In the genomic region with DNA sequence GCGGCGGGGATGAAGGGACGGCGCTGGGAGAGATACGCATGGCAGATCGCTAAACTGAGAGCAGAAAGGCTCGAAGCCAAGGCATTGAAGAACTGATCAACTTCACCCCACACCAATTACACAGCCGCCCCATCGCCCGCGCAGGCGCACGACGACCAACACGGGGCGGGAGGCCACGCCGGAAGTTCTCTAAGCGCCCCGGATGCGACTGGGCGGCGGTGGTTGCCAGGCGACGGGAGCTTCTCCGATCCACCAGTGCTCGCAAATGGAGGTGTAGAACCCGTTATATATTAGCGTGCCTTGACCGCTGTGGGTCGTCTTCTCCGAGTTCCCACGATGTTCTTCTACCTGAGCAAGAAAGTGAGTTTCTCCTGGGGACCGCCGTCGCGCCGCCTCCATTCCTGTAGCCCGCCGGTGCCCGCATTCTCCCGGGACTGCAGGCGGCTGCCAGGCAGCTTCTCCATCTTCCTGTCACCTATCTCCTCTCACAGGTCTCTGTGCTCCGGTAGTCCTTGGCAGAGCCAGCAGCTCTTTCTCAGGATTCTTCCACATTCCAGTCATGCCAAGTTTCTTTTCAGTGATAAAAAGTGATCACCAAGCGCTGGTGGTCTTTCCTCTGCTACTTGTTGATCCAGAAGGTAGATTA, we compare ENCODE assay signal across 8 mouse cellular contexts. TPM values are rescaled to one million over a fixed set of nuclear protein-coding genes. Genes with fewer than 3 reads are reported as not detected.
DNase-seq lines count a peak whose midpoint lies in the region; ATAC-seq and TF ChIP-seq lines count a peak whose summit lies in the region.

A gene (plus strand): TSS at position 73 of the 646 bp plus-strand sequence.

- peak; percentile 96 for DNase-seq in brain, embryonic 14.5 days (ENCODE audit: low read depth)
- DNase-seq in heart, embryonic 10.5 days (ENCODE audit: low spot score) = peak; percentile 88
- peak; percentile 94 for DNase-seq in midbrain, postnatal 0 days (ENCODE audit: low spot score)
- peak; percentile 67 to 94 for DNase-seq in spleen, postnatal 10 days (ENCODE audit: low spot score in 2 of 2)

- peak within 1 kb of the TSS; percentile 67 for H3ac ChIP-seq in C2C12 (ENCODE audit: control insufficient read depth, insufficient read length, low read depth)

- peaks cover 2% of the 10 kb centered on the region for H3K79me3 ChIP-seq in C2C12 (ENCODE audit: low read depth)

- under 1% methylated on average over 45 of the region's 45 CpGs for WGBS in heart, embryonic 10.5 days
- WGBS in kidney, embryonic 15.5 days = under 1% methylated on average over 45 of the region's 45 CpGs
- under 1% methylated on average over 45 of the region's 45 CpGs for WGBS in limb, embryonic 15.5 days
- whole genome bisulfite sequencing in midbrain, postnatal 0 days = under 1% methylated on average over 44 of the region's 45 CpGs

- TF ChIP-seq POLR2A in brain, embryonic 14.5 days (IDR thresholded peaks at IDR 0.05; ENCODE audit: borderline replicate concordance, extremely low read depth, insufficient read depth, insufficient read length, poor library complexity, severe bottlenecking) = peak; percentile 72; the same call in 1 of the 2 replicates

- peak within 1 kb of the TSS; percentile 82 for H3K4me2 ChIP-seq in kidney, embryonic 15.5 days
- peak within 1 kb of the TSS; percentile 75 for H3K4me2 ChIP-seq in limb, embryonic 15.5 days
- peak within 1 kb of the TSS; percentile 69 for H3K4me2 ChIP-seq in midbrain, postnatal 0 days (ENCODE audit: low read depth, low read length, poor library complexity, severe bottlenecking)

- H3K27ac ChIP-seq in heart, embryonic 10.5 days = peak within 1 kb of the TSS; percentile 83
- 0 out of 2 replicates have a peak within 1 kb of the TSS, but pooled peaks have one; percentile 45 for H3K27ac ChIP-seq in kidney, embryonic 15.5 days
- peak within 1 kb of the TSS; percentile 82 for H3K27ac ChIP-seq in limb, embryonic 15.5 days
- peak within 1 kb of the TSS; percentile 75 for H3K27ac ChIP-seq in midbrain, postnatal 0 days (ENCODE audit: low read depth, low read length)

- peaks cover 11% of the 10 kb centered on the region for H3K4me1 ChIP-seq in heart, embryonic 10.5 days
- peaks cover 20% of the 10 kb centered on the region for H3K4me1 ChIP-seq in kidney, embryonic 15.5 days
- peaks cover 22% of the 10 kb centered on the region for H3K4me1 ChIP-seq in limb, embryonic 15.5 days
- peaks cover 6% of the 10 kb centered on the region; the same call in 1 of the 2 replicates for H3K4me1 ChIP-seq in midbrain, postnatal 0 days (ENCODE audit: insufficient read depth, low read length)

- no peaks in the 10 kb centered on the region for H3K27me3 ChIP-seq in C2C12 (ENCODE audit: control insufficient read depth, insufficient read depth, insufficient read length)
- no peaks in the 10 kb centered on the region for H3K27me3 ChIP-seq in heart, embryonic 10.5 days (ENCODE audit: insufficient read depth, poor library complexity, severe bottlenecking)
- H3K27me3 ChIP-seq in kidney, embryonic 15.5 days = peaks cover 8% of the 10 kb centered on the region
- no peaks in the 10 kb centered on the region for H3K27me3 ChIP-seq in limb, embryonic 15.5 days
- H3K27me3 ChIP-seq in midbrain, postnatal 0 days (ENCODE audit: insufficient read depth, low read length) = no peaks in the 10 kb centered on the region

- TF ChIP-seq CTCF in C2C12 (IDR thresholded peaks at IDR 0.05; ENCODE audit: control insufficient read depth, insufficient read depth, insufficient read length) = no peak
- TF ChIP-seq CTCF in brain, embryonic 14.5 days (IDR thresholded peaks at IDR 0.05; ENCODE audit: borderline replicate concordance, extremely low read depth, insufficient read depth, insufficient read length) = no peak
- no peak for TF ChIP-seq CTCF in midbrain, postnatal 0 days (IDR thresholded peaks at IDR 0.05)

- ATAC-seq in erythroblast, adult 5-6 weeks (replicated peaks; ENCODE audit: low FRiP score, poor library complexity, severe bottlenecking) = peak; percentile 93
- peak; percentile 92 for ATAC-seq in kidney, embryonic 15.5 days (replicated peaks; ENCODE audit: low FRiP score)
- ATAC-seq in limb, embryonic 15.5 days (ENCODE audit: insufficient number of reproducible peaks, low FRiP score, low TSS enrichment, low read depth) = peak; percentile 80; the same call in 1 of the 2 replicates
- peak; percentile 98 for ATAC-seq in midbrain, postnatal 0 days (ENCODE audit: low FRiP score)

- peak within 1 kb of the TSS; percentile 58 for H3K9ac ChIP-seq in kidney, embryonic 15.5 days
- peak within 1 kb of the TSS; percentile 52 for H3K9ac ChIP-seq in limb, embryonic 15.5 days
- peak within 1 kb of the TSS; percentile 51 for H3K9ac ChIP-seq in midbrain, postnatal 0 days (replicated peaks; ENCODE audit: low read length, poor library complexity, severe bottlenecking)

- peak within 1 kb of the TSS; percentile 58 for H3K4me3 ChIP-seq in C2C12 (ENCODE audit: insufficient read depth, poor library complexity, severe bottlenecking)
- peak within 1 kb of the TSS; percentile 68 for H3K4me3 ChIP-seq in heart, embryonic 10.5 days
- peak within 1 kb of the TSS; percentile 76 for H3K4me3 ChIP-seq in kidney, embryonic 15.5 days (replicated peaks)
- H3K4me3 ChIP-seq in limb, embryonic 15.5 days = peak within 1 kb of the TSS; percentile 69
- peak within 1 kb of the TSS; percentile 66 for H3K4me3 ChIP-seq in midbrain, postnatal 0 days (ENCODE audit: low read depth, low read length)

- peaks cover 5% of the 10 kb centered on the region for H3K36me3 ChIP-seq in C2C12 (ENCODE audit: control insufficient read depth, insufficient read depth)
- peaks cover 5% of the 10 kb centered on the region; the same call in 1 of the 2 replicates for H3K36me3 ChIP-seq in heart, embryonic 10.5 days
- peaks cover 6% of the 10 kb centered on the region for H3K36me3 ChIP-seq in kidney, embryonic 15.5 days
- H3K36me3 ChIP-seq in limb, embryonic 15.5 days = no peaks in the 10 kb centered on the region
- peaks cover 5% of the 10 kb centered on the region for H3K36me3 ChIP-seq in midbrain, postnatal 0 days (ENCODE audit: insufficient read depth, low read length)

- peaks cover 9% of the 10 kb centered on the region for H3K79me2 ChIP-seq in C2C12 (ENCODE audit: control insufficient read depth, insufficient read depth)

- no peaks in the 10 kb centered on the region for H3K9me3 ChIP-seq in heart, embryonic 10.5 days
- no peaks in the 10 kb centered on the region for H3K9me3 ChIP-seq in kidney, embryonic 15.5 days (replicated peaks)
- H3K9me3 ChIP-seq in limb, embryonic 15.5 days = no peaks in the 10 kb centered on the region
- no peaks in the 10 kb centered on the region for H3K9me3 ChIP-seq in midbrain, postnatal 0 days (ENCODE audit: low read length)

TF ChIP-seq in C2C12, 6 proteins besides CTCF, POLR2A, EP300 and RAD21:
- TF ChIP-seq FOSL1 (IDR thresholded peaks at IDR 0.05; ENCODE audit: insufficient read depth, low read length, poor library complexity, severe bottlenecking) (no peak), MAX (IDR thresholded peaks at IDR 0.05) (peak; percentile 32)
TF ChIP-seq in C2C12: peak in this region for 1.

RNA-seq across cellular contexts. Expression of the gene that starts here (rescaled TPM):
- 9.1 TPM for polyA plus RNA-seq in C2C12 (2012; fragmentation: generic; extraction: Trizol)
- polyA plus RNA-seq in brain, embryonic 14.5 days (2012; rRNA removed) = 13.3 and 16.6 TPM in 2 replicates
- total RNA-seq in erythroblast, adult 5-6 weeks (2015; ENCODE audit: low replicate concordance) = 2.9 TPM in 1 of 2 replicates, not detected in the other
- 1.1 TPM in 2 replicates for total RNA-seq in erythroblast, adult 5-6 weeks (2017; ENCODE audit: low replicate concordance)
- 14.6 and 15.1 TPM in 2 replicates for polyA plus RNA-seq in heart, embryonic 10.5 days (2016; fragmentation: Nextera tagmentation; extraction: Ambion mirVana)
- polyA plus RNA-seq in kidney, embryonic 15.5 days (2015; fragmentation: Nextera tagmentation; extraction: Ambion mirVana) = 18.1 and 19.5 TPM in 2 replicates
- 18.8 and 20.2 TPM in 2 replicates for polyA plus RNA-seq in limb, embryonic 15.5 days (2015; fragmentation: Nextera tagmentation; extraction: Ambion mirVana)
- total RNA-seq in midbrain, postnatal 0 days (2014; rRNA removed) = 19.3 and 24.2 TPM in 2 replicates
- 21.4 and 22.4 TPM in 2 replicates for polyA plus RNA-seq in midbrain, postnatal 0 days (2015; fragmentation: Nextera tagmentation; extraction: Ambion mirVana)

Comparison
In these comparisons a context has a peak if more than half of its experiments do, and no peak if none do; other contexts are left out.
1. Peak in every context shown above with its lines: DNase-seq, ATAC-seq, H3K4me3 ChIP-seq and H3K27ac ChIP-seq.